Mouse (Mus musculus): ENCODE data around the gene Eml6.
"Not testable (repeated sequence)": the region's sequence is repeated elsewhere in the genome, so short reads cannot be mapped to it uniquely, and the experiment has no call there.

The Eml6 gene

GRCm38 (mm10) chr11:30025835-30026472 is at the start of gene Eml6:
Gene Eml6 (minus strand): TSS chr11:30026033.
- peak; percentile 45 for DNase-seq

GRCm38 (mm10) chr11:30057299-30057698 is 31.5 kb upstream of the Eml6 start:
- DNase-seq: peak; percentile 10

- DNase-seq: no peak
These were observed 689 bp downstream of the Eml6 start for GRCm38 (mm10) chr11:30025144-30025543.

- peak; percentile 27 for DNase-seq
These were observed 1.4 kb downstream of the Eml6 start for GRCm38 (mm10) chr11:30024261-30025071.

- no peak for DNase-seq
These were observed 39.6 kb downstream of the Eml6 start for GRCm38 (mm10) chr11:29986257-29986656.

GRCm38 (mm10) chr11:29968874-29969273 is 57.0 kb downstream of the Eml6 start:
- DNase-seq: no peak

GRCm38 (mm10) chr11:29959366-29959765 is 66.5 kb downstream of the Eml6 start:
- no peak for DNase-seq

- DNase-seq: no peak
These were observed 81.2 kb downstream of the Eml6 start for GRCm38 (mm10) chr11:29944661-29945060.

- DNase-seq: no peak
These were observed 101.5 kb downstream of the Eml6 start for GRCm38 (mm10) chr11:29924332-29924731.

GRCm38 (mm10) chr11:29923851-29924250 is 102.0 kb downstream of the Eml6 start:
- no peak for DNase-seq

GRCm38 (mm10) chr11:29913180-29913579 is 112.7 kb downstream of the Eml6 start:
- no peak for DNase-seq

GRCm38 (mm10) chr11:29909330-29909729 is 116.5 kb downstream of the Eml6 start:
- no peak for DNase-seq

GRCm38 (mm10) chr11:29885160-29885559 is 140.7 kb downstream of the Eml6 start:
- DNase-seq: peak; percentile 57

- DNase-seq: no peak
These were observed 141.5 kb downstream of the Eml6 start for GRCm38 (mm10) chr11:29884355-29884754.

GRCm38 (mm10) chr11:29883024-29883423 is 142.8 kb downstream of the Eml6 start:
- DNase-seq: no peak

GRCm38 (mm10) chr11:29879641-29880040 is 146.2 kb downstream of the Eml6 start:
- DNase-seq: no peak

- no peak for DNase-seq
These were observed 147.9 kb downstream of the Eml6 start for GRCm38 (mm10) chr11:29877981-29878380.

- DNase-seq: no peak
These were observed 148.6 kb downstream of the Eml6 start for GRCm38 (mm10) chr11:29877280-29877679.

GRCm38 (mm10) chr11:29874781-29875180 is 151.1 kb downstream of the Eml6 start:
- DNase-seq: not testable (repeated sequence)

- DNase-seq: no peak
These were observed 155.7 kb downstream of the Eml6 start for GRCm38 (mm10) chr11:29870174-29870573.

- no peak for DNase-seq
These were observed 161.6 kb downstream of the Eml6 start for GRCm38 (mm10) chr11:29864269-29864668.

- DNase-seq: peak; percentile 54
These were observed 164.0 kb downstream of the Eml6 start for GRCm38 (mm10) chr11:29861750-29862397.

- no peak for DNase-seq
These were observed 164.8 kb downstream of the Eml6 start for GRCm38 (mm10) chr11:29861040-29861439.
